Mouse (Mus musculus): ENCODE measurements at regions not wholly inside any gene's neighbourhood (a gene's known extent, or its start where the extent isn't known, plus 50 kb on each side); places are given as distances from the start of the nearest gene placed in this dataset.

DNA sequence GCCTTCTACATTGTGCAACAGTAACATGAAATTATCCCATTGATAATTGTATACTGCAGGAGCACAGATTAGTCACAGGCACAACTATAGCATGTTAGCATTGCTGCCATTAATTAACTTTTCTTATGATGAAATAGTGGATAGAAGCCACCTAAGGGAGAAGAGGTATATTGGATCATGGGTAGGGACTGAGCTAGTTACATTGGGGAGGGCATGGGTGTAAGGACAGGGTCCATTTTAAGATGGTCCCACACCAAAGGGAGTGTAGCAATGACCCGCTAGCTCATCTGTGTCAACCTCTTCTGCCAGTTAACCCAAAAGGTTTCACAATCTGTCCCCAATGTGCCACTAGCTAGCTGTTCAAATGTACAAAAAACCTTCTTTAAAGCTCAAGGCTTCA, 450.3 kb upstream of the Marcks start:
- DNase-seq: no peak

DNA sequence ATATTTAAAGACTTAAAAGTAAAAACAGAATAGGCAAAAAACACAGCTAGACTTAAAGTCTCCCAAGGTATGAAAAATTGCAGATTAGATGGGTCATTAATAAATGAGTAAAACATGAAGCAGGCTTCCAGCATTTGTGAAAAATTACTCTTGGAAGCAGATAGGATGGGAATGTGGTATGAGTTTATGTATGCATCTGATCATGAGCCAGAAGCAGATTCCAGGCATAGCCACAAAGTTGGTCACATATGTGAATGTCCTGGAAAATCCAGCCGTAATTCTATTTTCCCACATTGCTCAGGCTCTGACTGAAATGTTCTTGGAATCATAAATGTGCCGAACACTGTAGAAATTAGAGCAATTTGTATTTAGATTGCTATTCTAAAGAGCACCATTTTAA, 432.5 kb upstream of the Marcks start:
- no peak for DNase-seq

DNA sequence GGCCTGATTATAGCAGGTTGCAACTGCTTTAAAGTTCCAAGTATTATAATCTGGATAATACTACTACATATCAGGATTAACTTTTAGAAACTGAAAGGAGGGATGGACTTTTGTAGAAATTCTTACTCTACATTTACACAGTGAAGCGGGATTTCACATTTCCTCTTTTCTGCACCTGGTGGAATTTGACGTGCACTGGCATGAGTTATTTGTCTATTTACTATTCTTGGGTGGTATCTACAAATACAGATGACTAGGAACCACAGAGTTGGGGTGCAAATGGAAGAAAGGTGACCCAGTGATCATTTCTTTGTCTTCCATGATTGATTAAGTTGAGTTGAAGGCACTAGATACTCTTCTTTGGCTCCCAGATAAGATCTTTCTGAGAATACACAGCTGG, 423.0 kb upstream of the Marcks start:
- DNase-seq: no peak

DNA sequence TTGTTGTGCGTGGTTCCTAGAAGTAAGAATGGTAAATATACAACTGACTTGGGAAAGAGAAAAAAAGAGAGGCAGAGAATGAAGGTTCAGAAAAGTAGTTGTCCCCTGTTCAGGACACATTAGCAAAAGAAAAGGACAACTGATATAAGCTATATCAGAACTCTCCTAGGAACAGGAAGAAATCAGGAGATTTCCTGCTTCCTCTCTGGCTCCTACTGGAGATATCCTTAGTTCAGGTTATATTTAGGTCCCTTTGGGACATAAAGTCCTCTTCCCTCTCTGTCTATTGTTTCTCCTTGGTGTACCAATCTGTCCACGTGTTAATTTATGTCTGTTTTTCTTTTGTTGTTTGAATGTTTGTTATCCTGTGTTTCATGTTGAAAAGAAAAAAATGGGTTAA, 410.7 kb upstream of the Marcks start:
- no peak for DNase-seq

DNA sequence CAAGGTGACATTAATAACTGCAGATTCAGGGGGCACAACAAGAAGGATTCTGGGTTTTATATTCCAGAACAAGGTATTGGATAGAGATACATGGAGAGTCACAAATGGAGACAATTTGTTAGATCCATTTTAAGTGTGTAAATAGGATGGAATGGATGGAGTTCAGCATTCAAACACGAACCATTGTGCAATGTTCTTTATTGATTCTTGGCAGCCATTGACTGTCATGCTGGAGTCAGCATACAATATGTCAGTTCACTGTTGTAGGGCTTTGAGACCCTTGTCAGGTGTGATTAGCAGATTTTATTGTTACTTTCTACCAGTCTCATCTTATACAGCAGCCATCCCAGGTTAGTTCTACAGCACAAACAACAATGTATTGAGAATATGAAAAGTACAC, 402.0 kb upstream of the Marcks start:
- DNase-seq: no peak

DNA sequence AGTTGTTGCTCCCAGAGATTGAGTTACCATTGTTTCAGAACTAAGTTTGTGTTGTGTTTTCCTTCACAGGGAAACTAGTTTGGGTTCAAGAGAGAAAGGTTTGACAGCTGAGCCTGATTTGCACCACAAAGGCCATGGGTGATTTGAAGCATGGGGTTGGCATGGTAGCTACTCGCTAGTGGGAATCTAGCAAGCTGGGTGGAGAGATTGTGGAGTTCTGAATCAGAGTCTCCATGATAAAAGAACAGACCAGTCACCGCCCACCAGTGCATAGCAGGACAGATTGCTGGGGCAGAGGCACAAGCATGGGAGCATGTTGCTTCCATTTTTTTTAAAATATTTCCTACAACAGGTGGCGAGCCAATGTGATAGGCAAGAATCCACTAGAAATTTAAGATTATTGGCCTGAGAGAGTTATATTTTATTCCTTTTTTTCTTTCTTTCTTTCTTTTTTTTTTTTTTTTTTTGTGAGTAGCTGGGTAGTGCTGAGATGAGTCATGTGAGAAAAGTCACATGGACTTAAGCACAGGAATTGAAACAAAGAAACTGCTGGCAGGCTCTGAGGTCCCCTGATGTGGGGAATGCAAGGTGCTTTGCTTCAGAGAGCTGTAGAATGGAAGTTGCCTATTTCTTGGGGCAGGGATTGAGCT, 367.4 kb upstream of the Marcks start:
- no peak for DNase-seq

DNA sequence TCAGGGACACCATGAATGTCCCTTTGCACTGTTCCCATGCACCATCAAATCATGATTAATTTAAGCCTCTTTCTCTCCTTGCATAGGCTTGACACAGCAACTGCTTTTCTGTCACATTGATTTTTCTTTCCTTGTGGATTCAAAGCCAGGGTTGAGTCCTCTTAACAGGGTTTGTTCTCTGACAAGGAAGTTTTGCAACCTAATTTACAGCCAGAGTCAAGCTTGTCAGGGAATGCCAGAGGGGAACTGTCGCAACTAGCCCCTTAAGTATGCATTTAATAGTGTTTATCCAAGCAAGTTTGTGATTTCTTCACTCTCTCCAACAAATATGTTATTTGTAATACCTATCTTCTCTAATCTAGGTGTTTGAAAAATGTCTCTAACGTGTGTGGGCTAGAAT, 365.7 kb upstream of the Marcks start:
- DNase-seq: no peak

DNA sequence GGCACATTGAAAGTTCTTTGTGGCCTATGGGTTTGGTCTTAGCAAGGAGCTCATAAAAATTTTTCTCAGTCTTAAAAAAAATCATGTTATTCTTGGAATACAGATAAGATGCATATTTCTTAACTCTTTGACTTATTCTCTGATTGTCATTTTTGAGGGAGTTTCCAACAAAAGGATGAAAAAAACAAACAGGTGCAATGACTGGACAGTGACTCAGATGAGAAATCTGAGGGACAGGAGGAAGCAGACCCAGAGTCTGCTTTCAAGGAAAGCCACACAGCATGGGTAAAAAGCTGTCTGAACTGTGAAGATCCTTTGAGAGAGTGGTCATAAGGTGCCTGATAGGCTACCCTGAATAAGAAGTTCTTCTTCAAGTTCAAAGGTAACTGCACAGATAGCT, 363.8 kb upstream of the Marcks start:
- no peak for DNase-seq

DNA sequence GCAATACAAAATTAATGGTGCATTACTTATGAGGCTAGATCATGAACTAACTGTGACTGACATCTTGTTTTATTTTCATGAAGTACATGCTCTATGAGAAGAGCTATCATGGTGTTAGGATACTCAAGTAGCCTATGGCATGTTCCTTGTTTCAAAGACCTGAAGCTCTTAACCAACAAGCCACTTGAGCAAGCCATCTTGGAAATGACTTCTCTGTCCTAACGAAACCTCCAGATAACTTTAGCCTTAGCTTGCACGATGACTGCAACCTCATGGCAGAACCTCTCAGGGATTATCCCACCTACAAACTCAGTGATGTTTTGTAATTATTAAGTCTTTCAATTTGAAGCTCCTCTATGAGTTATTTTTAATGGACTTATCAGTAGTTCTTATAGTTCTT, 362.3 kb upstream of the Marcks start:
- DNase-seq: no peak

DNA sequence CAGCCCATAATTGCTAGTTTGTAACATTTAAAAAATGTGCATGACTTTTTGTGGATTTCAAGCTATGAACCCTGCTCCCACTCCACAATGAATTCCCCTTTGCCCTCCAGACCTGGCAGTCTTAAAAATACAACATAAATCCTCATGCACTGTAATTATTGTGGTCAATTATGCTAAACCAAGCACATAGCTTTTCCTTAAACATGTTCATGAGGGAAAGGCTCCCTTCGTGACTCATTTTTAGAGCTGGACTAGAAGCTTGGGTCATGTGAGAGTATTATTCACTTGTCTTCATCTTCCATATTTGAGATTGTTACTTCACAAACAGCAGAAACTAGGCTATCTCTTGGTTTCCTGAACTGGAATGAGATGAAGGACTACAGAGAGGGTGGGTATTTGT, 356.7 kb upstream of the Marcks start:
- DNase-seq: no peak

DNA sequence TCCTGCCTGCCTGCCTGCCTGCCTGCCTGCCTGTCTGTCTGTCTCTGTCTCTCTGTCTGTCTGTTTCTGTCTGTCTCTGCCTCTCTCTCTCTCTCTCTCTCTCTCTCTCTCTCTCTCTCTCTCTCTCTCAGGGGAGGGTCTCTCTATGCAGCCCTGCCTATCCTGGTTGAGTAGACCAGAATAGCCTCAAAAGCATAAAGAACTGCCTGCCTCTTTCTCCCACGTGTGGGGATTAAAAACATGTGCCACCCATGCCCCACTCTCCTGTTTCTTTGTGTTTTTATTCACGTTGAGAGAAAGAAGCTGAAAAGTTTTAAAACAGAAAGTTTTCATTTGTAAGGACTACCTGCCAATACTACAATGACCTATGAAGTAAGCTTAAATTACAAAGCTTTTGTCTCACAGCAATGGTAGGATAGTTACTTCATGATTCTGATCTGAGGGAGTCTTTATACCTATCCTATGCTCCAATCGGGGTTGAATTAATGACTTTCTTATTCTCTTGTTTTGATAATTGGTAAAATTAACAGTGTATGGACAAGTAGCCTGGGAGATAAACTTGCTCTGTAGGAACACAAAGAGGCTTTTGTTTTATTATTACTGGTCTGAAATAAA, 355.9 kb upstream of the Marcks start:
- no peak for DNase-seq

DNA sequence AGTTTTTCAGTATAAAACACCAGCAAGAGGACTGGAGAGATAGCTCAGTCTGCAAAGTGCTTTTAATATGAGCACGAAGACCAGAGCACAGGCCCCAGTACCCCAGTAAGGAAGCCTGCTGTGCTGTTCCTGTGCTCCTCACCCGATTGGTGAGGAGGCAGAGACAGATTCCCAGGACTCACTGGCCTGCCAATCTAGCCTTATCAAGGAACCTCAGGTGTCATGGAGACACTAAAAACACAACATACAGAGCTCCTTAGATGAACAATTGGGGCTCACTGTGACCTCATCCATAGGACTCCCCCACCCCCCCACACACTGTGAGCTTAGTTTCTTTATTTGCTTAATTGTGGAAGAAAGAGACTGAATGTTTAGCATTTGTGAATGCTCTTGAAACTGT, 355.4 kb upstream of the Marcks start:
- DNase-seq: no peak

DNA sequence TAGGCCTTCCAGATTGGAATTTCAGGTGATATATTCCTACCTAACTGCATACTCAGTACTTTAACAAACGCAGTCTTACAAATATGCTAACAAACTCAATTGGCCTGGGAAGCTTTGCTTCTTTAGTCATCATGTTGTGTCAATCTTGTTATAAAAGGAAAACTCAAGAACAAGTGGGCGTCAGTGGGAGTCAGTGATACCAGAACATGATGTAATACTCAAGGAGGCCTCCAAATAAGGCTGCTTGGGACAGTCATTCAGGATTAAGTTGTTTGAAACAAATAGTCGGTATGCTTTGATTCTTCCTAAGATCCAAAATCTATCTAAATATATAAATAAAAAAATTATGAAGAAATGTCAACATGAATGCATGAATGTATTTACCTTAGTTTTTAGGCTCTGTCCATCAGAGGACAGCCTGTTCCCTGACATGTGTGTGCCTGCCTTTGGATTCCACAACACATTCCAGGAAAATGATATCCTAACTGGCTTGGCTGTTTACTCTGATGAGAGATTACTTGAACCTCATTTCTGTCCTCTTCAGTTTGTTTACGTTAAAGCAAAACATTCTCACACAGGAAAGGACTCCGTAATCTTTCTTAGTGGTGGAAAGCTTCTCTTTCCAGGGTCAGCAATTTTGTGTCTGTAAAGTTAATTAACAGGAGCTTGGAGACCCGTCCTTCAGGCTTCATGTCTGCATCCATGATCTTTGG, 345.7 kb upstream of the Marcks start:
- DNase-seq: no peak

DNA sequence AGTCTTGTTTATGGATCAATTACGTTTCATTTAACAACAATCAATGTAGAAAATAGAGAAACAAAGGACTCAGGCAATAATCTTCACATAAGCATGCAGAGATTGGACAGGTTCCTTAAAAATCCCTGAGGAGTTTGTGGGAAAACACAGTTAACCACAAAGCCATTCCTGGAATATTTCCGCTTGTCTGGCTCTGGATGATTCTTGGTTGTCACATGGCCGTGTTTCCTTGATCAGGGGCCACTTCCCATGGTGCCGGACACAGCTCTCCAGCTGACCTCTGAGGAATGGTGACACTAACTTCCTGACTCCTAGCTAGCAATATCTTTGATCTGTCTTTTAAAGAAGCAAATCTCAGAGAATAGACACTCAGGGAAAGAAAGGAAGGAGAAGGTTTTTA, 344.8 kb upstream of the Marcks start:
- DNase-seq: peak; percentile 66

DNA sequence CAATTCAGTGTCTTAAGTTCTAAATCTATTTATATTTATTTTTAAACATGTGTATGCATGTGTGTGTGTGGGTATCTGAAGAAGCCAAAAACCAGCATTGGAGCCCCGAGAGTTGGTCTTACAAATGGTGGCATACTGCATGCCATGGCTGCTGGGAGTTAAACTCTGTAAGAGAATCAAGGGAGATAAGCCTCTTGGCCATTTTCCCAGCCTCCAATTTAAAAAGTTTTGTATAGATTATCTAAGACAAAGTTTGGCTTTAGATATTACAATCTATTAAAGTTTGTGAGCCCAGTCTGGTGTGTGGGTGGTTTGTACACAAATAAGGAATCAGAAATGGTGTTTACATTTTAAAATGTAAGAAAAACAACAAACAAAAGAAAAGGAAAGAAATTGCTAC, 343.2 kb upstream of the Marcks start:
- no peak for DNase-seq

DNA sequence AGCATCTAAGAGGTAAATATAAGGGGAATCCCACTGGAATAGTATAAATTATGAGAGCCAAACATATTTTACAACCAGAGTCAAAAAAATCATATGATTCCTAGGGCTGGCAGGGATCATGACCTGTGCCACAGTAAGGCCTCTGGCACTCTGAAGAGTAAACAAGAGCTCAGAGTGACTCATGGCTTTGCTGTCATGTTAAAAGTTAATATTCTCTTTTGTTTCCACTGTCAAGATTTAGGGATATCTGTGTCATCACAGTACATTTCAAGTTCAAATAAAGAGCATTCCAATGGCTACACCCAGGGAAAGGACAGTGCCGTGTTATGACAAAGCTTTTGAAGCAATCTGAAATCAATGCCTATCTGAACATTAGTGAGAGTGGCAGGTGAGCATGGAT, 341.6 kb upstream of the Marcks start:
- DNase-seq: peak; percentile 13

DNA sequence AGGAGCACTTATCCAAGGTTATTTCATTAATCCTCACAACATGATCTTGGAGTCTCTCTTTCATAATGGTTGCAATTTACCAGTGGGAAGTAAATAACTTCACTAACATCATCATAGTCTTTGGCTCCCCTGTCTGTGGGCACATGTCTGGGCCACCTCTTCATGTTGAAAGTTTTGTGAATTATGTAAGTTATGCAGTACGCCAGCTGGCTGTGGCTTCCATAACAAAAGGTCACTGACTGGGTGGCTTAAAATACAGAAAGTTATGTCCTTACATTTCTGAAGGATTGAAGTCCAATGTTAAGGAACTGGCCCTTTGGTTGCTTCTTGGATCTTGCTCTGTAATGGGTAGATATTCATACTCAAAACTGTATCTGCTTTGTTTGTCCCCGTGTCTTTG, 339.4 kb upstream of the Marcks start:
- DNase-seq: no peak

DNA sequence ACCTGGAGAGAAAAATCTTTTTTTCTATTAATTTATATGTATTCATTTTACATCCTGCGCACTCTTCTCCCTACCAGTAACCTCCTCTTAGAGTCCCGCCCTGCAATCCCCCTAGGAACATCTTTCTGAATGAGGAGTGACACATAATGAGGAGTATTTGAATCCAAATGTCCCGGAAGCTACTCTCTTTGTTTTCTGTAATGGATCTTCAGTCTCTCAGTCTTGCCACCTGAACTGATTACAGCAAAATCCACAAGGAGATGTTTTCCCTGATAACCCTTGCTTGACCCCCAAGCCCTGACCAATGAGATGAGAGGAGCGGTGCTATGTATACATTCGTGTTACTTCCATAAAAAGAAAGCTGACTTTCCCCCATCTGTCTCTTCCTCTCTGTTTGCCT, 334.4 kb upstream of the Marcks start:
- no peak for DNase-seq

DNA sequence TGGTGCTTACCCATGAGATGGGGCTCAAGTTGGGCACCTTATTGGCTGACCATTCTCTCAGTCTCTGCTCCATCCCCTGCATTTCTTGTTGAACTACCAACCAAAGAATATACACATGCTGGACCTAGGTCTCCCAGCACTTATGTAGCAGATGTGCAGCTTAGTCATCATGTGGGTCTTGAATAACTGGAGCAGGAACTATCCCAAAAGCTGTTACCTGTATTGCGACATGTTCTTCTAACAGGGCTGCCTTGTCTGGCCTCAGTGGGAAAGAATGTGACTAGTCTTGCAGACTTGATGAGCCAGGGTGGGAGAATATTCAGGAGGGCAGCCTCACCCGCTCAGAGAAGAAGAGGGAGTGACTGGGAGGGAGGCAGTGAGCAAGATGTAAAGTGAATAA, 318.7 kb upstream of the Marcks start:
- DNase-seq: no peak

DNA sequence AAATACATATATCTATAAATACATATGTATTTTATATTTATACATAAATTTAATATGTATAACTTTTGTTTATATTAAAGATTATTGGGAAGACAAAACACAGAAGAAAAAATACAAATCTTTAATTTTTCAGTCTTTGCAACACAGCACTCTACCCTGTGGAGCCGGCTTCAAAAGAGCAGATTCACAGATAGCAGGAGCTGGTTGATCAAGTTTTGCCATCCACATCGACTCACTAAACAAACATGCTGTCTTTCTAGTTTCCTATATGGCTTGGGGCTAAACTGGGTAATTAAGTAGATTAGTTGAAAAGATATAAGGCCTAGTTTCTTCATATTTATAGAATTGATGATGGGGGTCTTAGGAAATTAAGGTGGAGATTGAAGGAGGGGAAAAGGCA, 311.2 kb upstream of the Marcks start:
- DNase-seq: no peak

DNA sequence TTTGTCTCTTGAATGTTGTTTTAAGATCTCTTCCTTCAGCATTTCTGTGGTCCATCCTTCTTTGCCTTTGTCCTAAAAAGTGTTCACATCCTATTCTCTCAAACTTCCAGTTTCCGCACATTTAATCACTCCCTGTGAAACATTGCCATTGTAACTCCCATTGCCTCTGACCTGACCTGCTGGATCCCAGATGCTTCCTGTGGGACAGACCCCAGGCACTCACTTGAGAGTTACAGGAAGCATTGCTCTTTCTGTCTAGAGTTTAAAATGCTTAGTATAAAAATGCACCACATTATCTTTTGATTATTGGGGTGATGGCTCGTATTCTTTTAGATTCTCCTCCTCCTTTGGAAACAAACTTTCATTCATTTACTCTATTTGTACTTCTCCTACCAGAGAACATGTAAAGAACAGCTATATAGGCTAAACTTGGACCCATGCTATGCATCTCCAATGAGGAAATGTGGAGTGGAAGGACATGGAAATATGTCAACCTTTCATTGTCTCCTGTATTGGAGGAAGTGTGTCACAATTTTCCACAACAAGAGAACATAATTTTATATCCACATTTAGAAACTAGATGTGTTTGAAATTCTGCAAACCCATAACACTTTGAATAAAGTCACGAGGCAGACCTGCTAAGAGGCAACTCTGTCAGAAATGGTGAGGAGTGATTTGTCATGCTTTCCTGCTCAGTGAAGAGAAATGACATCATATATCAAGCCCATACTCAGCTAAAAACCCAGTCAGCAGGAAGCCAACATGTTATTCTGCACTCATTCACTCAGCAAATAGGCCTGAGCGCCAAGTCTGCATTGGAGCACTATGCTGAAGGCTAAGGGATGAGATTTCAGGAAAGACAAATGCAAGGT, 308.8 kb upstream of the Marcks start:
- DNase-seq: peak; percentile 38

DNA sequence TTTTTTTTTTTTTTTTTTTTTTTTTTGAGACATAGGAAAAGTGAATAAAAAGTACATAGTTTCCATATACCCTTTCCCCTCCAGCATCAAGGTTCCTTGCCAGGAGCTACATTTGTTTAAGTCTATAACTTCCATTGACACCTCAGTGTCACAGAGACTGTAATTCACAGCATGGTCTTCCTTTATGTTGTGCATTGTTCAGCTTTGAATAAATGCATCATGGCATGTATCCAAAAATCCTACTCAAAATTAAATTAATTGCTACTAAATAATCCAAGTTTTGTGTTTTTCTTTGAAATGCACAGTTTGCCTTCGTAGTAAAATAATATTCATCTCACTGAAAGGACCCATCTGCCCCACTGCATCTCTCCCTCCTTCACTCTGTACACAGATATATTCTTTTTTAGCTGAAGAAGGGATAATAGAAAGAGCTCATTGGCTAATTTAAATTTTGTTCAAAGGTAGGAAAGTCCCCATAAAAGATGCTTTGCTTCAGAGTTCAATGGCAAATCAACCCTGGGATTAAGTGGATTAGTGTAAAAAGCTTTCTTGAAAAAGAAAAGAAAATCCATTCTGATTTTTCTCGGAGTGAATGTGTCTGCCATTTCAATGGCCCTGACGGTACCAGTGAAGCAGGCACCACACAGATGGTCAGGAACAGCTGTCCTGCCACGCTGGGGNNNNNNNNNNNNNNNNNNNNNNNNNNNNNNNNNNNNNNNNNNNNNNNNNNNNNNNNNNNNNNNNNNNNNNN, 301.3 kb upstream of the Marcks start:
- no peak for DNase-seq

DNA sequence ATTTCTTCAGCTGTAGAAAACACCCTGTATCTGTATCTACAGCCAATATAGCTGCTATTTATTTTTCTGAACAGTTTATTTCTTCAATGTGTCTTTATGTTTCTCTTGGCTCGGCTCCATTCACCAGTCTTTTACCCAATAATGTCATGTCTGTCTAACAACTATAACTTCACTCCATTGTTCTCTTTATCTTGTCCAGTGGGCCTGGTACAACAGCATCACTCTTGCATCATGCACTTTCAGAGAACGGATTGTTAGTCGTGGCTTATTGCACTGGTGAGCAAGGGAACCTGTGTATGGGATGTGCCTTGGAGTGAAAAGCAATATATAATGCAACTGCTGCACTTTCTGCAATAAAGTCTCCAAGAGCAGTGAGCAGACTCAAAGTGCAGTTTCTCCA, 299.6 kb upstream of the Marcks start:
- DNase-seq: no peak
